Mouse (Mus musculus) embryonic fibroblast, embryonic 13.5 days (primary cell): ENCODE data around the gene Lypla2.
"Not testable (repeated sequence)": the region's sequence is repeated elsewhere in the genome, so short reads cannot be mapped to it uniquely, and the experiment has no call there.

Experiments
- CTCF ChIP-seq: IDR thresholded peaks from 2 replicates; pipeline ENCODE4 v1.5.1; 2011; ENCODE audit warnings: mild to moderate bottlenecking, control low read depth, low read length, moderate library complexity, borderline replicate concordance; ENCODE audit not compliant: insufficient read depth
- POLR2A ChIP-seq: IDR thresholded peaks from 2 replicates; pipeline ENCODE4 v1.6.1; 2011; ENCODE audit warnings: low read depth, mild to moderate bottlenecking, control low read depth, low read length, moderate library complexity

- not testable (repeated sequence) for TF ChIP-seq POLR2A, CTCF
Measured at GRCm38 (mm10) chr4:135980223-135980622, 7.8 kb upstream of the Lypla2 start.
